Mouse (Mus musculus) megakaryocyte-erythroid progenitor cell, adult 5-6 weeks (primary cell): Measurements from ENCODE around the gene Nrp2. TPM values are rescaled to one million over a fixed set of nuclear protein-coding genes. Genes with fewer than 3 reads are reported as not detected.

Experiments used
- ATAC-seq: replicated peaks from 2 replicates; pipeline ENCODE4 v1.8.0; 2016; ENCODE audit warnings: mild to moderate bottlenecking, inconsistent platforms; ENCODE audit not compliant: severe bottlenecking, poor library complexity, low FRiP score, low TSS enrichment
- total RNA-seq, 2 experiments: library from RNA; stranded (forward) in 1 of 2; stranded (reverse) in 1 of 2; fragments of 200-1000, 215-1000 nt in 1 of 2; fragments of >200 nt in 1 of 2; fragmentation: Nextera tagmentation in 1 of 2; gene quantifications; 2 replicates each; pipeline ENCODE4 v1.2.3; 2014 to 2017

Gene Nrp2
- total RNA-seq, 2 experiments from 2014 or later: 0.17 TPM; not detected in 1

- ATAC-seq: no peak
These were observed 1.2 kb downstream of the Nrp2 start for GRCm38 (mm10) chr1:62704117-62704888.

DNA sequence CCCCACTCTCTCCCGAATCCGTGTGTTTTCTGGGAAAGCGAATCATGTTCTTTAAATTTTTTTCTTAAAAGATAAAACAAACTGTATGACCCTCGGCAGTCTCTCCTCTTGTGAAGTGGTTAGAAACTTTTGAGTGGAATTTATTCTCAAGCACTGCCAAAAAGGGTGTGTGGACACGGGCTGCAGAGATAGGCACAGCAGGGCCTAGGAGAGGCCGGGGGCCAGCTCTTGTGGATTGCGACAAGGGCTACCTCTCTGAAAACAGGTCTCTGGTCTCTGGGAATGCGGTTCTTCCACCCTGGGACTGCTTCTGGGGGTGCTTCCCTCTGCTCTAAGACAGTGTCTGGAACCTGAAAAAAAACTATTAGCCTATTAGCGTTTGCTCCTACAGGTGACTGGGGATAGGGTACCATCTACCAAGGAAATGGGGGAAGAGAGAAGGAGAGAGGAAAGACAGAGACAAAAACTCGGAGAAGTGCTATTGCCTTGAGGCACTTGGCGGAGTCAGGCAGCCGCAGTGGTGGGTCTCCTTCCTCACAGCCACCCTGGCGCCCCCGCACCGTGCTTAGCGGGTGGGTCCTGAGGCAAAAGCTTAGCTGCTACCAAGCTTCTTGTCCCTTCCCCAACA lies 1.9 kb downstream of the Nrp2 start:
- no peak for ATAC-seq

- no peak for ATAC-seq
These were observed 2.5 kb downstream of the Nrp2 start for GRCm38 (mm10) chr1:62705517-62705981.

- ATAC-seq: no peak
These were observed 3.3 kb downstream of the Nrp2 start for GRCm38 (mm10) chr1:62706085-62707021.

GRCm38 (mm10) chr1:62707101-62707912 lies 4.2 kb downstream of the Nrp2 start:
- no peak for ATAC-seq

DNA sequence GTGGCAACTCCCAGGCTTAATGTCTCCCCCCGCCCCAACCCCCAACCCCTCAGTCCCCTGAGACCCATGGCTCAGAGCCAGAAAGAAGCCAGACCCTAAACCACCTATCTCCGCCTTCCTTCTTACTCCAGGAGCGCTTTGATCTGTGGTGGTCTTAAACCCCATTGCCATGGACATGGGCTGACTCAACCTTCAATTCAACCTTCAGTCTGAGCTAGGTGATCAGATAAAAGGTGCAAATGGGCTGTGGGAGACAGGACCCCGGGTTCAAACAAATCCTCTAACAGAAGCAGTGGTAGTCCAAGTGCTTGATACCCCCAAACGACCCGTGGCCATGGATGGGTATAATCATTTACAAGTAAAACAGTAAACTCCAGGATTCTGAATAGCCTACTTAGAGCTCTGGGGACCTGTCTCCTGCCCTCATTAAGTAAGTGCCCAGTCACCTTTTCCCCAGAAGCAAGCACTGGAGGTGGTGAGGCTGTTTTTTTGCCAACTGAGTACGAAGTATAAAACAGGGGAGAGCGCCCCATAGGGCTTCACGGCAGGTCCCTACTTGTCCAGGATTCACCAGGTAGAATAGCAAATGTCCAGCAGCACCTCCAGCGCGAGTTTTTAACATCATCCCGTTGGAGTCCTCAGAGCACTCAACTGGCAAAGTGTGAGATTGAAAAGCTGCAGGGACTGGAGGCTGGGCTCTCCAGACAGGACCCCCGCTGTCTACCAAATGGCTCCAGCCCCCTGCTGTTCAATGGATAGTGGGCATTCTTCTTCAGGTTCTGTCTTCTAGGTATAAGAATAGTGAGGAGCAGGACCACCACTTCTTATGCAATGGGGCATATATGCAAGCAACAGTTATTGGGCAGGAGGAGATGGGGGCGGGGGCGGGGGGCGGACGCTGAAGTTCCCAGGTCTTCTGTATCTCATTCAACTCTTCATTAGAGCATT lies 5.1 kb downstream of the Nrp2 start:
- no peak for ATAC-seq

DNA sequence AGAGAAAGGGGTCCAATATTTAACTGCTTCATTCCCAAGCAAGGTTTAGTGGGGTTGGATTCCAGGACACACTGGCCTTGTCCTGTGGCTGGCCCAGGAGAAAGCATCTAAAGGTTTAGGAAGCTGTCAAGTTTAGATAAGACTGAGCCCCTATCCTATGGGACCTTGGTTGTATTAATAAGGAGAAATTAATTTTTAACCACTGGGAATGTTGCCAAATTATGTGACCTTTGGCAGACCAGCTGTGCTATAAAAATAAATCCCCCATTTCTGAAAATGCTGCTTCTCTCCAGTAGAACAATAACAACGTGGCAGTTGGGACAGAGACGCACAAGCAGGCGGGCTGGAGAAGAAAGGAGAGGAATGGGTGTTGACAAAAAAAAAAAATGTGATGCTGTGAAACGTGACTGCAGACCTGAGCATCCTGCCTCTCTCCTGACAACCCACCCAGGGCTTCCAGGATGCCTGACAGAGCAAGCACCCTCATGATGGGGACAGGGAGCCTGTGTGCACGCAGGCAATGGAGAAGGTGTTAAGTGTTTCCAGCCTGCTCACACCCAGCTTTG lies 6.8 kb downstream of the Nrp2 start:
- no peak for ATAC-seq

GRCm38 (mm10) chr1:62713021-62713676 lies 10.1 kb downstream of the Nrp2 start:
- ATAC-seq: no peak

- ATAC-seq: no peak
These were observed 11.9 kb downstream of the Nrp2 start for GRCm38 (mm10) chr1:62715004-62715403.

GRCm38 (mm10) chr1:62715692-62716091 lies 12.6 kb downstream of the Nrp2 start:
- no peak for ATAC-seq

GRCm38 (mm10) chr1:62716836-62717478 lies 13.9 kb downstream of the Nrp2 start:
- no peak for ATAC-seq

GRCm38 (mm10) chr1:62717552-62718236 lies 14.6 kb downstream of the Nrp2 start:
- no peak for ATAC-seq

- ATAC-seq: no peak
These were observed 15.1 kb downstream of the Nrp2 start for GRCm38 (mm10) chr1:62718237-62718571.

DNA sequence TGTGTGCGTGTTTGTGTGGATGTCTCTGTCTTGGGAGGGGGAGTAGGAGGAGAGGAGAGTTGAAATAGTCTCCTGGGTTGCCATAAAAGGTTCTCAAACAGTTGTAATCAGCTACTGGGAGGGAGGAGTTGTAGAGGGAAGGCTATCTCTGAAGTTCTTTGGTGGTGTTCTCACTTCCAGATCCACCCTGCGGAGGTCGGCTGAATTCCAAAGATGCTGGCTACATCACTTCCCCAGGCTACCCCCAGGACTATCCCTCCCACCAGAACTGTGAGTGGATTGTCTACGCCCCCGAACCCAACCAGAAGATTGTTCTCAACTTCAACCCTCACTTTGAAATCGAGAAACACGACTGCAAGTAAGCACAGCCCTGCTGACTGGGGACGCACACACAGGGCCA lies 15.7 kb downstream of the Nrp2 start:
- no peak for ATAC-seq

- no peak for ATAC-seq
These were observed 16.7 kb downstream of the Nrp2 start for GRCm38 (mm10) chr1:62719770-62720169.

DNA sequence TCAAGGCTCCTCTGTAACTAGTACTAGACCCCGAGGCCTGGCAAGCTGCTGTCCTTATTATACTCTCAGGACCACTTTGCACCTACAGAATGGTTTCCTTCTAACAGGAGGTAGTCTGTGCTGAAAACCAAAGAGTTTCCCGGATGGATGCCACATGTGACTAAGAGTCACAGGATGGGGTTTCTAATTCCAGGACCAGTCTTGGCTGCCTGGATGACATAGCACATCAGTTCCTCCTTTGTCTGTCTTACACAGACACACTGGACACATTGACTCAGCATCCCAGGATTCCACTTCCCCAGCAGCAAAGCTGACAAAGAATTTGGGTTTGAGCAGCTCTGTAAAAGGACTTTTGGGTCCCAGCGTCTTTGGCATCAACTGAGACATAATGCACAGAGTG lies 17.1 kb downstream of the Nrp2 start:
- no peak for ATAC-seq
